Mouse (Mus musculus) bone marrow, adult 2 months (tissue): ENCODE results near the gene Cdk8.

Experiments used
- CTCF ChIP-seq: fragments of 200-500 bp; IDR thresholded peaks from 2 replicates; pipeline ENCODE4 v1.5.1; 2011; ENCODE audit warnings: low read length, control low read depth; ENCODE audit not compliant: control insufficient read depth, insufficient read depth
- POLR2A ChIP-seq: fragments of 200-500 bp; IDR thresholded peaks from 2 replicates; pipeline ENCODE4 v1.6.1; 2011; ENCODE audit warnings: low read depth, mild to moderate bottlenecking, control low read depth, low read length, borderline replicate concordance; ENCODE audit not compliant: control insufficient read depth

- TF ChIP-seq CTCF (no peak), POLR2A (no peak)
These were observed 15.4 kb downstream of the Cdk8 start for GRCm38 (mm10) chr5:146246386-146246785.
